Mouse (Mus musculus) layer of hippocampus, adult 9-10 months (tissue): ENCODE results near the gene Tmem88.
A peak's percentile ranks its signal among the peaks of the same experiment; 100 is the strongest.
"Not testable (repeated sequence)": the region's sequence is repeated elsewhere in the genome, so short reads cannot be mapped to it uniquely, and the experiment has no call there.

Source experiments
- DNase-seq: peaks from one replicate; pipeline ENCODE4 v3.0.0; 2022; ENCODE audit warnings: low spot score

Tmem88 gene

DNA sequence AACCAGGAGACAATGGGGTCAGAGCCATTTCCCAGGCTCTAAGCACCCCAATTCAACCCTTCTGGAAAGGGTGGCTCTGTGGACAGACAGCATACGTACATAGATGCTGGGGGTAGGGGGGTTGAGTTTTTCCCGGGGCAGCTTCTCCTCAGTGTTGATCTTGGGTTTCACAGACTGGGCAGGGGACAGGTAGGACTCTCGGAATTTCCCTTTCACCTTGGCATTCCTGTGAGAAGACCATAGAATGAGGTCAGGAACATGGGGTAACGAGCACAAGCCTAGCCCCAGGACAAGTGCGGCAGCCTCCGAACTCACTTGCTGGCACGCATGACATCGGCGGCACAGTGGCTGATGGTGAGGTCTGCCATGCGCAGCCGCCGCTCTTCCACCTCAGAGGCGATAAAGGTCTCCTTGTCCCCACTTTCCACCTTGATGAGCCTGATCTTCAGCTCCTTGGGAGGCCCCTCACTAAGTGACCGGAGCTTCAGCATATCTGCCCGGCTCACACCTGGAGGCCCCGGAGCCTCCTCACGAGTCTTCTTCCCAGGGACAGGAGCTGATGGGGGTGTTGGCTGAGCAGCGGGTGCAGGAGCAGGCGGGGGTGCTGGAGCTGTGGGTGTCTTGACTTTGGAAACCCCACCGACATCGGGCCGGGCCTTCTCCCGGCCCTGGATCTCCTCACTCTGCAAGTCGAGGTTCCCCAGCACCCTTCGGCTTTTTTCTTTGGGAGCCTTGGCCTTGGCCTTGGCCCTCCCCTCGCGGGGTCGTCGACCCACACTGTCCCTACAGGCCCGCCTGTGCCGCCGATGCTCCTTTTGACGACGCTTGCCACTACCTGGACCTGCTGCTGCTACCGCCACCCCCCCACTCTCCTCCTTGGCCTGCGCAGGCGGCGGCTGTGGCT, 5.9 kb upstream of the Tmem88 start:
- no peak for DNase-seq

DNA sequence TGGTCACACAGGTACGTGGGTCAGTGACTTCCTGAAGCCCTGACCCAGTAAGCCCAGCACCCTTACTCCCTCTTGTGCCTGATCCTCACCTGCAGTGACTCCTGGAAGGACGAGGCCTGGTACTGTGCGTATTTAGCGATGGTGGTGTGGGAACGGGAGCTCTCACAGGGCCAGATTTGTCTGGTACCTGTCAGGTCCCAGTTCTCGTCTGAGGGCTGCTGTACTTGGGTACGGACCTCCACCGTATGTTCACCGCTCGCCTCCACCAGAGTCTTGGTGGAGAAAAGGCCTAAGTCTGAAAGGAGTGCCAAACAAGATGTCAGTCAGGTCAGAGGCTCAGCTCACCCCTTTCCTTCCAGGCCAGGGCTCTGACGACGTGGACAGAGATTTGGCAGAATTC, 4.0 kb upstream of the Tmem88 start:
- DNase-seq, result no peak

DNA sequence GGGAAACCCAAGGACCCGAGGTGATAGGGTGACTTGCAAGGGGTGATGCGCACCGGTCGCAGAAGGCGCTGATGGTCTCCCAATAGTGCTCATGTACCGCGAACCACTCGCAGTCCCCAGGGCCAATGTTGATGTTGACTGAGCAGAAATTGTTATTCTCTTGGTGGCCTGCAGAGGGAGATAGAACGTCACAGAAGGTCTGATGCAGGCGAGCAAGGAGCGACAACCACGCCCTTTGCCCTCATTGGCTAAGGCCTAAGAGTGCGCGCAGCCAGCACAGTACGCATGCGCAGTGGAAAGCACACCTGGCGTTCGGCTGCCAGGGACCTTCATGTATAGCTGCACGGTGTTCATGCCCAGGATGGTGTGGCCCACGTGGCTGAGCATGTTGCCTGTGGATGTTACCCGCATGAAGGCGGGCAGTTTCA, 3.2 kb upstream of the Tmem88 start:
- DNase-seq, result peak; percentile 75

DNA sequence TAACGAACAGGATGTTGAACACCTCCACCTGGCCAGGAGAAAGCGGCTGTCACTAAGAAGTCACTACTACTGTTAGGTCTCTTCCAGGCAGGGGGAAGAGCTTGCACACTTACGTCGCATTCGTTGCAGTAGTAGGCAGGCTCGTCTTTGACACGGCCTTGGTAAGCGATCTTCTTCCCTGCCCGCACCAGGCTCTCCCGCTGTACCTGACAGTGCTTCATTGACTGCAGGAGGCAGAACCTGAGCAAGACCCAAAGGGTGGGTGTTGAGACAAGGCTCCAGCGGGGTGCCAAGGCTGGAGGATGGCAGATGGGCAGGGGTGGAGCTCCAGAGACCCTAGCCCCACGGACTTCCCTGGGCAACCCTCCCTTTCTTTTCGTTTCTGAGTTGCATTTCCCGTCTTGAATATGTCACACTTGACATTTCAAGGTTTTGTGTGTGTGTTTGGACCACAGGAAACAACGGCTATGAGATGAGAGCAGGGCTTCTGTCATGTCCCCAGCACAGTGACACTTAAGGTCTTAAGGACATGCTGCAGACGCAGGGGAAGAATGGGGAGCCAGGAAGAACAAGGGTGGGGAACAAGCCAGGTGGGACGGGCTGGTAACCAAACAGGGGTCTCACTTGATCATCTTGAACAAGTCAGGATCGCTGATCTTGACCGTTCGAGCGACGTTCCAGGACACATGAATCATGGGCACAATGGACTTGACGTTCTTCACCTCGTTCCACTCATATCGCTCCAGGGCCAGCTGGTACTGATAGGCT, 2.2 kb upstream of the Tmem88 start:
- DNase-seq, result no peak

DNA sequence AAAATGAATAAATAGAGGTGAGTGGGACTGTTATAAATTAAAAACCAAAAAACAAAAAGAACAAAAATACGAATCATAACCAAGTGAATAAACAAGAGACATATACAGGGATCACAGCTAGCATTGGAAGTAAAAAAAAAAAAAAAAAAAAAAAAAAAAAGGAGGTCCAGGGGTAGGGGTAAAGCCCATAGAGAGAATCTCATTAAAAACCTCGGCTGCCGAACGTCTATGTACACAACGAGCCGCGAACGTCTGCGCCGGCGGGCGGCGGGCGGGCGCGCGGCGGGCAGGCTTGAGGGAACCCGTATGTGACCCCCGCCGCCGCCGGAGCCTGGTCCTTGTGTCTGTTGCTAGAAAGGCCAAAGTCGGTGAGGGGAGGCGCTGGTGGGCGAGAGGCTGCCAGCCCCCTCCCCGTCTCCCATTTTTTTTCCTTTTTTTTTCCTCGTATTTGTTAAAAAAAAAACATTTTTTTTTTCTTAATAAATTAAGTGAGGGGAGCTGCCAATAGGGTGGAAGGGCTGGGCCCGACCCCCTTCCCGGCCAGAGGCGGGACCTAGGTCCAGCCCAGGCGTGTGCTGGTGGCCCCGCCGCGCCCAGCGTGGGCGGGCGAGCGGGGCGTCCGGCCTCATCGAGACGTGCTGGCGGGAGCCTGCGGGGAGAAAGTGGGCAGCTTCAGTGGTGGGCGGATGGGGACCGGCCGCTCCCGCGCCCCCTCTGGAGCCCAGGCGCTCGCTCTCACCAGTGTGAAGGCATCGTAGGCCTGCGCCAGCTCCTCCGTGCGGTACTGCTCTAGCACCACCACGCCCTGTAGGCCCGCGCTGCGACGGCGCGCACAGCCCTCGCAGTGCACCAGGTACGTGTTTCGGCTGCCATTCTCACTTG, 1.4 kb upstream of the Tmem88 start:
- no peak for DNase-seq

DNA sequence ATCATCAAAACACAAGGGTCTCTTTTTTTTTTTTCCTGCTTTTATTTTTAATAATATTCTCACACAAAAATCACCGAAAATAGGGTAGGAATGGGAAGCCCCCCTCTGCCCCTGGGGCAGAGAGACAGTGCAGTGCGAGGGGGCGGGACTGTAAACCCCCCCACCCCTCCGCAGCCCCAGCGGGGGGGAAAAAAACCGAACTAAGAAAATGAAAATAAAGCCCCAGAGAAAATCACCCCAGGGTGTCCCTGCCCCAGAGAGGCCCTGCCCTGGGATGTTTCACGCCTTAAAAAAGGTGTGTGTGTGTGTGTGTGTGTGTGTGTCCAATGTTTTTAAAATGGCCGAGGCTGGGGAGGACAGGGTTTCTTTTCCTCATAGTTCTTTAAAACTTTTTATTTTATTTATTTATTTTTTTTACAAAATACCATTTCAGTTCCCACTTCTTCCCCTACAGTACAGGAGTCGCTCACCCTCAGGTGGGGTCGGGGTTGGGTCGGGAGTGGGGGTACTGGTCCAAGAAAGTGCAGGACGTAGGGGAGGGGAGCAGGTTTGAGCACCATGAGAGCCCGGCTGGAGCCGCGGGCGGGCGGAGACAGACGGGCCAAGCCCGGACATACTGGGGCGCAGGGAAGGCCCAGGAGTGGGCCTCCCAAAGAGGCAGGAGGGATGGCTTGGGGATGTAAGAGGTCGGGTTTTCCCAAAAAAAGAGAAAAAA, 609 bp upstream of the Tmem88 start:
- no peak for DNase-seq

DNA sequence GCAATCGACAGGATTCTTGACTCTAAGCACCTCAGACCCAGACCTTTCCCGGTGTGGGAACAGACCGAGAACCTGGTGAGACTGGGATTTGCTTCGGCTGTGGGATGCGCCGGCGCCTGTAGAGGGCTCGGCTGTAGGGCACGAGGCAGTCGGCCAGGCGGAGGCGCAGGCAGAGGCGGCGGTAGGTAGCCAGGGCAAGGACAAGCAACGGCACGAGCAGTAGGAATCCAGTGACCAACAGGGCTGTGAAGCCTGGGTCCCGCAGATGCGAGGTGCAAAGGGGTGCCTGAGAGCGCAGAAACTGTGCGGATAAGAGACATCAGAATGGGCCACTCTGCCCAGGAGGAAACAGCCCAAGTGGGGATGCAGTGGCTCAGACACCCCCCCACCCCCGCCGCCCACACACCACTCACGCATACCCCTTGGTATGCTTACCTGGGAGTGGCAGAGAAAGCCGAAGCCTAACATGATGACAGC, 415 bp downstream of the Tmem88 start:
- DNase-seq, result no peak

DNA sequence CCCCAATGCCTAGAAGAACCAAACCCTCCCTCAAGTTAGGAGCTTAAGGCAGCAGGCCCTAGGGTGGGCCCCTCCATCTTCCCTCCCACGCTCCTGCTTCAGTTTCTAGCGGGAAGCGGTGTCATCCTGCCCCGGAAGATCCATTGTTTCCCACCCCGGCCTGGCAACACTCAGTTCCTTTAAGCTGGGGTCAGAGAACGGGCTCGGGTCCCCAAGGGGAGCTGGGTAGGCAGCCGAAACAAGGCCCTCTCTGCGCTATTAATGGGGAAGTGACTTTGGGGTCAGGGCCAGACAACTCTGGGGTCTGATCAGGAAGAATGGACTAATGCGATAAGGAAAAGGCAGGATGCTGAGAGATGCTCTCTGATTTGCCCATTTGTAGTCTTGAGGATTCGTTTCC, 1.3 kb downstream of the Tmem88 start:
- DNase-seq, result no peak

DNA sequence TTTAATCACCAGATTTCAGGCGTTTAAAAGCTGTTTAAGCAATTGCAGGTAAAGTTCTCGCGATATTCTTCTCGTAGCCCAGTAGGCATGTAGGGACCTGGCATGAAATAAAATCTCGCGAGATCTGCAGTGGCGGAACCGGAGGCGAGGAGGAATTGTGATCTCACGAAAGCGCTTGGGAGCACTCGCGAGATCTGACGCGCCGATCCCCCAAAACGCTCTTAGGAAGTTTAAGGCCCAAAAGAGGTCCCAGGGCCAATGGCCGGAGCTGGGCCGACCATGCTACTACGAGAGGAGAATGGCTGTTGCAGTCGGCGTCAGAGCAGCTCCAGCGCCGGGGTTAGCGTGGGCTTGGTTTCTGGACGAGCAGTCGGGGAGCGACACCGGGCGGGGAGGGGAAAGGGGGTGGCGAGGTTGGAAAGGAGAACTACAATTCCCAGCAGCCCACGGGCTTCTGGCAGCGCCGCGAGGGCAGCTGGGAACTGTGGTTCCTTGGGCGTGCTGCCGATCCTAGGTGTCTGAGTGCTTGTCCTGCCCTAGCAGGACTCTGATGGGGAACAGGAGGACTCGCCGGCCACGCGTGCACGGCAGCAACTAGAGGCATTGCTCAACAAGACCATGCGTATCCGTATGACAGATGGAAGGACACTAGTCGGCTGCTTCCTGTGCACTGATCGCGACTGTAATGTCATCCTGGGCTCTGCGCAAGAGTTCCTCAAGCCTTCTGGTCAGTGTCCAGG, 2.2 kb downstream of the Tmem88 start:
- peak; percentile 99 for DNase-seq

DNA sequence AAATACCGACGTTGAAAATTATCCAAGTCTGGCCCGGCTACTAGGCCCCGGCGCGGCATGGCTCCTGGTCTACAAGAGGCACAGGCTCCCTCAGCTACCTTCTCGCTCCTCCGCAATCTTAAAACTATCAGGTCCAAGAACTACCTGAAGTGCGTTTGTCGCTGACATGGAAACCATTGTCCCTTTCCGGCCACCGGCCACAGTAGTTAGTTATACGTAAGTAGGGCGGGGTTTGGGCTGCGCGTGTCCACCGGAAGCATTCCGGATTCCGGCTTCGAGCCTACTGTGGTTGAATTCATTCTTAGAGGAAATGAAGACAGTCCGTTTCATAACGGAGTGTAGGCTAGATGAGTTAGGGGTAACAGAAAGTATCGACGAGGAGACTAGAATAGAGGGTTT, 2.8 kb downstream of the Tmem88 start, which contains the start of the genes Naa38 and Cyb5d1:
TSS of gene Naa38 (plus strand) at position 253 of the 399 bp plus-strand sequence.
TSS of gene Cyb5d1 (minus strand) at position 397 of the 399 bp plus-strand sequence.
- DNase-seq, result peak; percentile 91

DNA sequence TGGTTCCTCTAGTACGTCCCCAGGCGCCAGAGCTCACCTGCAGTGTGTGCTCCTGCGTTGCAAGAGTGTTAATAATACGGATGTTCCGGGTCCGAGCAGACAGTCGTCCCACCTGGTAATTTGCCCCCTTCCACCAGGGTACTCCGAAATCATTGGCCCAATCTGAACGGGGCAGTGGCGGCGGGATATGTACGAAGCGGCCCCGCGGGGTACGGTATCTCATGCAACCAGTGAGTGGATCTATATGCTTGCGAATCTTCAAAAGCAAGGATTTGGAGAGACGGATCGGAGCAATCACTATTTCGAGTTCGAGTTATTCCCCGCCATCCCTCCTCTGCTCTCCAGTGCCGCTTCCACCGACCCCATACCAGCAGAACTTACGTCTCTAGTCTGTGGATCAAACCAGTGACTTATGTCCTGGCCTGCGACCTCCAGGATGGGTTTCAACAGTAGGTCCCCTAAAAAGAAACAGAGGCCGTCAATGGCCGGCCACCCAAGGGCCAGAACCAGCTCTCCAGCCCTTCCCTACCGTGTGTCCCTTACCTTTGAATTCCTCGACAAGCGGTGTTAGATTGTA, 3.4 kb downstream of the Tmem88 start:
- not testable (repeated sequence) for DNase-seq

DNA sequence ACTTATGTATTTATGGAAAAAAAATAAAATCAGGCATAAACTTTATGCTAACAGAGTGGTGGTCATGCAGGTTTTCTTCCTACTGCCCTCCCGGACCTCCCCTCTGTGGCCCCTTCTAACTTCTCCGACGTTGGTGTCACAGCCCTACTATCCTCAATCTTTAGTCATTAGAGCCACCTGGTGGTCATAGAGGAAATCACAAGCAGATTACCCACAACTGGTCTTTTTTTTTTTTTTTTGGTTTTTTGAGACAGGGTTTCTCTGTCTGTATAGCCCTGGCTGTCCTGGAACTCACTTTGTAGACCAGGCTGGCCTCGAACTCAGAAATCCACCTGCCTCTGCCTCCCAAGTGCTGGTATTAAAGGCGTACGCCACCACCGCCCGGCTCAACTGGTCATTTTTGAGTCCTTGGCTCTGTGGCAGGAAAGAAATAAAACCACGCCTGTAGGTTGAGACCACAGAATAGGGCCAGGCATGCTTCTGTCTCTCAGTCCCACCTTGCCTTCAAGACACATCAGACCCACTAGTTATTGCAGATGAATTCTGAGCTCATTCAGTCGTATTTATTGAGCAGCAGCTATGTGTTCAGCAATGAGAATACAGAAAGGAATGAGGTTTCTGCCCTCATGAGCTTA, 7.5 kb downstream of the Tmem88 start:
- DNase-seq, result peak; percentile 77

DNA sequence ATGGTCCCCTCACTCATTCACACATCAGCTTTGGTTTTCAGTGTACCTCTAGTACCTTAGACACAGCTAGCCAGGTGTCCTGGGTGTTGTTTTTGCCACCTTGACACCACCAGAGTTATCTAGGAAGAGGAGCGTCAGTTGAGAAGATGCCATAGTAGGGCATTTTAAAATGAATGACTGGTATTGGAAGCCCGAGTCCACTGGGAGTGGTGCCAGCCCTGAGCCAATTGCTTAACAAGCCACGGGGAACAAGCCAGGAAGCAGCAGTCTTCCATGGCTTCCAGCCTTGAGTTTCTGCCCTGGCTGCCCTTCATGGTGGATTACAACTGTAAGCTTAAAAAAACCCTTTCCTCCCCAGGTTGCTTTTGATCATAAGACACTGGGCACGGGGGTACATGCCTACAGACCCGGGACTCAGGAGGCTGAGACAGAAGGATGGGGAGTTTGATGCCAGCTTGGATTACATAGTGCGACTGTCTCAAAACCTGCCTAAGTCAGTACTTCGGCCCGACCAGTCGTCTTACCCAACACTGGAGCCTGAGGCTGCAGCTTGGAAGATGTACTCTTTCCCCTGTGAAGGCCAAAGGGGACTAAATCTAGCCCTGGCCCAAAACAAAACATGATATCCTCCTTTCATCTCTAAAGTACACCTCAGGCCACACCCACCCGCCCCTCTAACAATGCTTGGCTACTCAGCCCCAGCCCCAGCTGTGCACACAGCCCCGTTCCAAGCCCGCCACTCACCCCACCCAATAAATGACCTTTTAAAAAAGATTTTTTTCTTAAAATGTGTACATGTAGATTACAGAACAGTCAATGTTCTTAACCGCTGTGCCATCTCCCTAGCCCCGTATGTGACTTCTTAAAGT, 8.3 kb downstream of the Tmem88 start:
- no peak for DNase-seq

DNA sequence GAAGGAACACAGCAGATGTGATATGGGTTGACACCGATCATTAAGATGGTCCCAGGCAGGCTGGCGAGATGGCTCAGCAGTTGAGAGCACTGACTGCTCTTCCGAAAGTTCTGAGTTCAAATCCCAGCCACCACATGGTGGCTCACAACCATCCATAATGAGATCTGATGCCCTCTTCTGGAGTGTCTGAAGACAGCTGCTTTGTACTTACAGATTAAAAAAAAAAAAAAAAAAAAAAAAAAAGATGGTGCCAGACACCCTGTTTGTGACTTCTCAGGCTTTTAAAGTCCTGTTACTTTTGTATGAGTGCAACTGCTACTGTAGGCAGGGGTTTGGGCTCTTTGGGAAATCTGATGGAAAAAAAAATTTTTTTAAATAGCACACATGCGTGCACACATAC, 9.4 kb downstream of the Tmem88 start:
- DNase-seq, result no peak

DNA sequence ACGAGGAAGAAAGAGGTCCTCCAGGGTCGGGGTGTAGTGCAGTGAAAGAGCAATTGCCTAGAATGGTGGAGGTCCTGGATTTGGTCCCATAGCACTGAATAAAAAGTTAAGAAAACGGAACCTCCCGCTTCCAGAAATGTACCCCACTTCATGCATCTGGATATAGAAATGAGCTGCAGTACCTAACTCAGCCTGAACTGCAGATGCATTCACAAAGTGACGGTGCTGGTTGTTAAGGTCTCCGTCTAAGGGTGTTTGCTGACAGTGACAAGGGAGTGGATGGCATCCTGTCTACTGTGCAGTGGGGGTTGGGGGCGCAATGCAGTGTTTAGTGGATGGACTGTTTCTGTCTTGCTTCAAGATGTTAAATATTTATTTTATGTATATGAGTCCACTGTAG, 11.3 kb downstream of the Tmem88 start:
- no peak for DNase-seq

DNA sequence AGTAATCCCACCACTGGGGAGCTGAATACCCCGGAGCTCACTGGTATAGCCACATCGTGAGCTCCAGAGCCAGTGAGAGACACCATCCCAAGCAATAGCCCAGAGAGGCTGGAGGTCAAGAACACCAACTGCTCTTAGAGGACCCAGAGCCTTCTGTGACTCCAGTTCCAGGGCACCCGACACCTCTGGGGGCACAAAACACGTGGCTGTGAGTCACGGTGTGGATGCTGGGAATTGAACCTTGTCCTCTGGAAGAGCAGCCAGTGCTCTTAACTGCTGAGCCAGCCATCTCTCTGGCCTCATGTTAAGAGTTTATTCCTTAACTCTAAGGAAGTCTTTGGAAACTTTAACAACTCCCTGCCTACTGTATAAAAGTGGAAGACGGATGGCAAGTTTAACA, 13.1 kb downstream of the Tmem88 start:
- DNase-seq, result no peak

DNA sequence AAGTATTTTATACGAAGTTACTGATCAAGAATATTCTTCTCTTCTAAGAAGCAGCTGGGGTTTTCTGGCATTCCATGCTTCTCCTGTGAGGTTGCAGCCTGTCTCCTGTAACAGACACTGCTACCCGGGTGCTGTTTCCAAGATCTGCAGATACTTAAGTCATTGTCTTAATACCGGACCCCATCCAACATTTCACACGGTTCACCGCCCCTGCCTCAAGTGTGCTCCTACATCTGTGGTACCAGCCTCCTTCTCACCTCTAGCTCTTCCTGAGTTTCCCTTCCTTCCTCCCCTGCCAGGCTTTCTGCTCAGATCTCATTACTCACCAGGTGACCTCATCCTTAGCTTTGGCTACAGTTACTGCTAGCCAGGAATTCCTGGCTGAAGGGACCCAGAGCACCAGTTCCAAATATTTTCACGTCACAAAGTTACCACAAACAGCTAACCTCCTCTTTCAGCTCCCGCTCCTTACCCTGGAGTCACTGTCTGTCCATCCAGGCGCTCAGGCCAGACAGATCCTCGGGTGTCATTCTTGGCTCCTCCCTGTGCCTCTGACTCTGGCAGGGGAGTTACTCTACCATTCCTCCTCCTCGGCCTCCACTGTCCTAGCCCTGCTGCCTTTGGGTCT, 15.4 kb downstream of the Tmem88 start:
- DNase-seq, result no peak

DNA sequence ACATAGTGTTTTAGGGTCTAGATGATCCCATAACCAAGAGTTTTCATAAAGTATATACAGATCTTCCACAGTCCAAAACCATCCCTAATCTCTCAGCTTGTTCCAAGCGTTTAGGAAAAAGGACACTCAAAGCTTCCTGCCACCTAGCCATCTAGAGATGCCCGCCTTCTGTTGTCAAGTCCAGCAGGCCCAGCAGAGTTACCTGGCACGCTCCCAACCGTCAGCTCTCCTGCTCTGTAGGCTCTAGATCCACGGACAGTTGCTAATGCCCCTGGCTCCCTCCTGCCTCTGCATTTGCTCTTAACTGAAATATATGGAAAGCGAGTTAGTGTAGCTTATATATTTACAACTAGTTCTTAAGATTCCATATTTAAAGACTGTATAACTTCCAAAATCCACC, 16.7 kb downstream of the Tmem88 start:
- DNase-seq, result no peak
